Mouse (Mus musculus): Measurements from ENCODE around the gene Nfasc.

Nfasc gene

GRCm38 (mm10) chr1:132727548-132727947, 14.0 kb downstream of the Nfasc start:
- peak; percentile 42 for DNase-seq

GRCm38 (mm10) chr1:132722362-132722761, 19.2 kb downstream of the Nfasc start:
- DNase-seq = no peak

- DNase-seq = no peak
Observed at GRCm38 (mm10) chr1:132721266-132721665, 20.3 kb downstream of the Nfasc start.

GRCm38 (mm10) chr1:132718225-132718624, 23.4 kb downstream of the Nfasc start:
- no peak for DNase-seq

- DNase-seq = no peak
Observed at GRCm38 (mm10) chr1:132715044-132715443, 26.6 kb downstream of the Nfasc start.

- no peak for DNase-seq
Observed at GRCm38 (mm10) chr1:132709419-132709818, 32.2 kb downstream of the Nfasc start.

- no peak for DNase-seq
Observed at GRCm38 (mm10) chr1:132707301-132707700, 34.3 kb downstream of the Nfasc start.

- no peak for DNase-seq
Observed at GRCm38 (mm10) chr1:132703467-132703866, 38.1 kb downstream of the Nfasc start.

- DNase-seq = no peak
Observed at GRCm38 (mm10) chr1:132696926-132697325, 44.7 kb downstream of the Nfasc start.

GRCm38 (mm10) chr1:132696232-132696631, 45.4 kb downstream of the Nfasc start:
- DNase-seq = no peak

GRCm38 (mm10) chr1:132694007-132694406, 47.6 kb downstream of the Nfasc start:
- DNase-seq = no peak

- DNase-seq = no peak
Observed at GRCm38 (mm10) chr1:132689181-132689580, 52.4 kb downstream of the Nfasc start.

- no peak for DNase-seq
Observed at GRCm38 (mm10) chr1:132678935-132679334, 62.7 kb downstream of the Nfasc start.

GRCm38 (mm10) chr1:132678076-132678475, 63.5 kb downstream of the Nfasc start:
- DNase-seq = no peak

GRCm38 (mm10) chr1:132672704-132673103, 68.9 kb downstream of the Nfasc start:
- DNase-seq = no peak

- DNase-seq = no peak
Observed at GRCm38 (mm10) chr1:132669200-132669599, 72.4 kb downstream of the Nfasc start.

GRCm38 (mm10) chr1:132660354-132660753, 81.2 kb downstream of the Nfasc start:
- DNase-seq = no peak

- no peak for DNase-seq
Observed at GRCm38 (mm10) chr1:132659604-132660003, 82.0 kb downstream of the Nfasc start.

- no peak for DNase-seq
Observed at GRCm38 (mm10) chr1:132655611-132656010, 86.0 kb downstream of the Nfasc start.

- DNase-seq = no peak
Observed at GRCm38 (mm10) chr1:132654769-132655168, 86.8 kb downstream of the Nfasc start.

GRCm38 (mm10) chr1:132653841-132654457, 87.6 kb downstream of the Nfasc start:
- DNase-seq = peak; percentile 41

GRCm38 (mm10) chr1:132653161-132653560, 88.4 kb downstream of the Nfasc start:
- no peak for DNase-seq

- peak; percentile 30 for DNase-seq
Observed at GRCm38 (mm10) chr1:132650680-132651079, 90.9 kb downstream of the Nfasc start.

- DNase-seq = no peak
Observed at GRCm38 (mm10) chr1:132647958-132648357, 93.6 kb downstream of the Nfasc start.

GRCm38 (mm10) chr1:132641049-132641795, 100.4 kb downstream of the Nfasc start:
- no peak for DNase-seq
